Mouse (Mus musculus): ENCODE data around the gene Lgsn. TPM values are rescaled to one million over a fixed set of nuclear protein-coding genes. Genes with fewer than 3 reads are reported as not detected.

Lgsn gene
- polyA plus RNA-seq, 1 experiment, result not detected

GRCm38 (mm10) chr1:31205346-31205745, 29.1 kb downstream of the Lgsn start:
- no peak overlapping the region for H3K4me3 ChIP-seq (replicated peaks)
- H3K4me1 ChIP-seq (ENCODE audit: control insufficient read depth), result no peaks in the 10 kb centered on the region
- H3K9me3 ChIP-seq (ENCODE audit: control insufficient read depth, low read length), result peaks cover 9% of the 10 kb centered on the region
- no peaks in the 10 kb centered on the region for H3K27me3 ChIP-seq (ENCODE audit: control insufficient read depth)
- TF ChIP-seq TAL1 (IDR thresholded peaks at IDR 0.05; ENCODE audit: low read length), result no peak
- TF ChIP-seq GATA1 (IDR thresholded peaks at IDR 0.05; ENCODE audit: low read length), result no peak
- no peaks in the 10 kb centered on the region for H3K36me3 ChIP-seq (ENCODE audit: control insufficient read depth)

- Histone ChIP-seq H3K4me1 (ENCODE audit: control insufficient read depth) (no peaks in the 10 kb centered on the region), H3K27me3 (ENCODE audit: control insufficient read depth) (no peaks in the 10 kb centered on the region), H3K9me3 (ENCODE audit: control insufficient read depth, low read length) (peaks cover 9% of the 10 kb centered on the region), H3K4me3 (replicated peaks) (no peak overlapping the region), H3K36me3 (ENCODE audit: control insufficient read depth) (no peaks in the 10 kb centered on the region)
- TF ChIP-seq GATA1 (IDR thresholded peaks at IDR 0.05; ENCODE audit: low read length) (no peak), TAL1 (IDR thresholded peaks at IDR 0.05; ENCODE audit: low read length) (no peak)
Measured at GRCm38 (mm10) chr1:31205770-31206169, 29.6 kb downstream of the Lgsn start.

- Histone ChIP-seq H3K36me3 (ENCODE audit: control insufficient read depth) (no peaks in the 10 kb centered on the region), H3K27me3 (ENCODE audit: control insufficient read depth) (no peaks in the 10 kb centered on the region)
Measured at GRCm38 (mm10) chr1:31210144-31210543, 33.9 kb downstream of the Lgsn start.

GRCm38 (mm10) chr1:31214831-31215230, 38.6 kb downstream of the Lgsn start:
- no peaks in the 10 kb centered on the region for H3K27me3 ChIP-seq (ENCODE audit: control insufficient read depth)
- H3K4me1 ChIP-seq (ENCODE audit: control insufficient read depth), result no peaks in the 10 kb centered on the region
- no peak for TF ChIP-seq GATA1 (IDR thresholded peaks at IDR 0.05; ENCODE audit: low read length)
- H3K36me3 ChIP-seq (ENCODE audit: control insufficient read depth), result no peaks in the 10 kb centered on the region
- no peak overlapping the region for H3K4me3 ChIP-seq (replicated peaks)
- peaks cover 3% of the 10 kb centered on the region; the same call in 1 of the 2 replicates for H3K9me3 ChIP-seq (ENCODE audit: control insufficient read depth, low read length)

More at GRCm38 (mm10) chr1:31210144-31210543, 33.9 kb downstream of the Lgsn start:
- Histone ChIP-seq H3K4me1 (ENCODE audit: control insufficient read depth) (no peaks in the 10 kb centered on the region), H3K9me3 (ENCODE audit: control insufficient read depth, low read length) (no peaks in the 10 kb centered on the region), H3K4me3 (replicated peaks) (no peak overlapping the region)
- no peak for TF ChIP-seq TAL1 (IDR thresholded peaks at IDR 0.05; ENCODE audit: low read length)

- H3K4me3 ChIP-seq (replicated peaks), result no peak overlapping the region
- no peaks in the 10 kb centered on the region for H3K36me3 ChIP-seq (ENCODE audit: control insufficient read depth)
- peaks cover 15% of the 10 kb centered on the region for H3K9me3 ChIP-seq (ENCODE audit: control insufficient read depth, low read length)
- TF ChIP-seq TAL1 (IDR thresholded peaks at IDR 0.05; ENCODE audit: low read length) (no peak), GATA1 (IDR thresholded peaks at IDR 0.05; ENCODE audit: low read length) (no peak)
- no peaks in the 10 kb centered on the region for H3K27me3 ChIP-seq (ENCODE audit: control insufficient read depth)
- no peaks in the 10 kb centered on the region for H3K4me1 ChIP-seq (ENCODE audit: control insufficient read depth)
Measured at GRCm38 (mm10) chr1:31220599-31221250, 44.5 kb downstream of the Lgsn start.

GRCm38 (mm10) chr1:31222564-31222963, 46.4 kb downstream of the Lgsn start, which contains the start of the genes 4931428L18Rik and Pih1d3:
4931428L18Rik (minus strand) TSS chr1:31222684.
Pih1d3 (plus strand) TSS chr1:31222838.
- Histone ChIP-seq H3K27me3 (ENCODE audit: control insufficient read depth) (no peaks in the 10 kb centered on the region), H3K36me3 (ENCODE audit: control insufficient read depth) (no peaks in the 10 kb centered on the region), H3K9me3 (ENCODE audit: control insufficient read depth, low read length) (peaks cover 17% of the 10 kb centered on the region), H3K4me1 (ENCODE audit: control insufficient read depth) (no peaks in the 10 kb centered on the region), H3K4me3 (replicated peaks) (no peak within 1 kb of the TSS)
- no peak for TF ChIP-seq TAL1 (IDR thresholded peaks at IDR 0.05; ENCODE audit: low read length)
- no peak for TF ChIP-seq GATA1 (IDR thresholded peaks at IDR 0.05; ENCODE audit: low read length)

GRCm38 (mm10) chr1:31233319-31234036, 57.3 kb downstream of the Lgsn start:
- no peak for TF ChIP-seq TAL1 (IDR thresholded peaks at IDR 0.05; ENCODE audit: low read length)
- TF ChIP-seq GATA1 (IDR thresholded peaks at IDR 0.05; ENCODE audit: low read length), result no peak

More at GRCm38 (mm10) chr1:31233319-31234036, 57.3 kb downstream of the Lgsn start:
- Histone ChIP-seq H3K36me3 (ENCODE audit: control insufficient read depth) (no peaks in the 10 kb centered on the region), H3K4me1 (ENCODE audit: control insufficient read depth) (no peaks in the 10 kb centered on the region), H3K27me3 (ENCODE audit: control insufficient read depth) (no peaks in the 10 kb centered on the region), H3K4me3 (replicated peaks) (no peak overlapping the region), H3K9me3 (ENCODE audit: control insufficient read depth, low read length) (peaks cover 11% of the 10 kb centered on the region)

Other genes with a start within 250 kb of the Lgsn start
- not detected in 2 replicates for gene AC153137.1, start 198.4 kb upstream of the Lgsn start, polyA plus RNA-seq (2012)
- gene 4931428L18Rik, start 46.3 kb downstream of the Lgsn start, polyA plus RNA-seq (2012), result not detected in 2 replicates
- not detected in 2 replicates for gene Pih1d3, start 46.4 kb downstream of the Lgsn start, polyA plus RNA-seq (2012)

Data from erythroblast, embryonic 14.5 days (primary cell).